Mouse (Mus musculus) left cerebral cortex, adult 2 months (tissue): ENCODE results near the gene Fbxo28. TPM values are rescaled to one million over a fixed set of nuclear protein-coding genes. Genes with fewer than 3 reads are reported as not detected.

Experiments
- DNase-seq, 2 experiments: peaks; one replicate each; pipeline ENCODE4 v3.0.0; 2021 to 2022; ENCODE audit warnings: low spot score in 2 of 2, mixed read lengths in 1 of 2; ENCODE audit errors: extremely low spot score in 1 of 2
- H3K27ac ChIP-seq: fragments of 200-600 bp; 2 replicates; pipeline ENCODE4 v1.8.1; 2022
- H3K4me3 ChIP-seq: fragments of 200-600 bp; 2 replicates; pipeline ENCODE4 v1.8.1; 2022
- CTCF ChIP-seq: fragments of 200-600 bp; IDR thresholded peaks from 2 replicates; pipeline ENCODE4 v1.8.1; 2022; ENCODE audit warnings: antibody characterized with exemption, mild to moderate bottlenecking, moderate library complexity
- intact Hi-C: fragments of 180-260 bp; cut with DNase I; formaldehyde crosslinking; loops from one replicate; pipeline ENCODE4 v1.15.1; 2025
- total RNA-seq, 2 experiments: library from RNA; stranded (reverse); gene quantifications; 2 replicates each; pipeline ENCODE4 v1.2.3; 2021

Fbxo28 gene
- total RNA-seq, 2 experiments from 2014 or later: 53.2 to 55.4 TPM

DNA sequence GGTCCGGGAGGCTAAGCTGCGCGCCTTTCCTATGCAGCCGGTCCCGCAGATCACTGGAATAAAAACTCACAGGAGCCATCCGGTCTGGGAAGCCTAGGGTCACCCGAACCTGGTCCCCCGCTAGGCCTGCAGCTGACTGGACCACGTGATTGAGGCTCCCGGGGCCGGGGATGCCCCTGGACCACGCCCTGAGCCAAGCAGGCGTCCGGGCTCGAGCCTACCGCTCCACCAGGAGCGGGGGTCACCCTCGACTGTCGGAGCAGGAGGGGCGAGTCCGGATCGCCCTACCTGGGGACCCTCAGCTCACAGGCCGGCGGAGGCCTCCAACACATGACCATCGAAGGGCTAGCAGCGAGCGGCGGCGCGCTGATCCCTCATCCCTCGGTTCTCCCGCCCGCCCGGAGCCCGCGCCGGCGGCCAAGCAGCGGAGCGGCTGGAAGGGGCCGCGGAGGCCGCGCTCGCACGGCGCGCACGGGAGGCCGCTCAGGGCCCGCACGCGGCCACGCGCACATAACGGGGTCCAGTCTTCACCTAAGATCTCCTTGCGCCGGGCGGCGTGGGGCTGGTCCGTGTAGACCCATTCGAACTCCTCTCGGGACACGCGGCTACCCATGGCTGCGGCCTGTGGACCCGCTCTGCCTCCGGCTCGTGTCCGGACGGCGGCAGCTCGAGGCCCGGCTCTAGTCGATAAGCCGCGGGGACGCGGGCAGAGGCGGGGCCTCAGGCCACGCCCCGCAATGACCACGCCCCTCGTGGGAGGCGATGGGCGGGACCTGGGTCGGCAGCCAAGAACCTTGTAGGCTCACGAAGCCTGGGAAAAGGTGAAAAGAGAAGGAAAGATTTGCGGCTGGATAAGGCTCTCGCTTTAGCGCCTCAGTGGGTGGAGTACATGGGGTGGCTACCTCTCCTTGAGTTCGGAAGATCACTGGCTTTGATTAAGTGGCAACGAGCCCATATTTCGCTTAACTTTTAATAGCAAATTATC is 59.0 kb downstream of the Fbxo28 start, which contains the start of gene Degs1:
TSS of gene Degs1 (minus strand) at position 714 of the 985 bp plus-strand sequence.
- DNase-seq: peak; percentile 92 to 93
- peak within 1 kb of the TSS; percentile 90 for H3K27ac ChIP-seq
- intact Hi-C loops: loop anchor here (2.0 to 10.0 kb wide), 2 partner anchors 58 to 1752 kb away; partner anchors contain the start of genes 1700056E22Rik and Fbxo28
- peak within 1 kb of the TSS; percentile 77 for H3K4me3 ChIP-seq
- TF ChIP-seq CTCF: no peak

DNA sequence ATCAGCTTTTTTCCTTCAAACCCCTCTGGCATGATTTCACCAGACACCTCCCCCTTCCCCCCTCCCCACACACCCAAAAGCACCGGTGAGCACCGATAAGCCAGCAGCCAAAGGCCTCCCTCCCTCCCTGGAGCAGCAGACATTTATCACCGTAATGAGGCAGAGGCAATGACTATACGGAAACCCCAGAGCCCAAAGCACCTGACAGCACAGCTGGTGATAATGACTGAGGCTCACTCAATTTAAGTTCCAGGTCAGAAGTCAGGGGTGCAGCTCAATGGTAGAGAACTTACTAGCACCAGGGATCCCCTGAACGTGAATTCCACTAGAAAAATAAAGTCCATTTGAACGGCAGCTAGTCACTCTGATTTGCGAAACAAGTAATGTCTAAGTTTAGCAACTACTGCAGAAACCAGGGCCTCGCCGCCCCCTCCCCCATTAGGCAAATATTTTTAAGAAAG is 60.1 kb downstream of the Fbxo28 start:
- H3K4me3 ChIP-seq: peak overlapping the region; percentile 77
- peak overlapping the region; percentile 90 for H3K27ac ChIP-seq
- DNase-seq: no peak
- intact Hi-C loops: loop anchor here (10.0 kb wide), 1 partner anchor 1754 kb away; the partner anchor contains the start of gene 1700056E22Rik
- TF ChIP-seq CTCF: no peak

DNA sequence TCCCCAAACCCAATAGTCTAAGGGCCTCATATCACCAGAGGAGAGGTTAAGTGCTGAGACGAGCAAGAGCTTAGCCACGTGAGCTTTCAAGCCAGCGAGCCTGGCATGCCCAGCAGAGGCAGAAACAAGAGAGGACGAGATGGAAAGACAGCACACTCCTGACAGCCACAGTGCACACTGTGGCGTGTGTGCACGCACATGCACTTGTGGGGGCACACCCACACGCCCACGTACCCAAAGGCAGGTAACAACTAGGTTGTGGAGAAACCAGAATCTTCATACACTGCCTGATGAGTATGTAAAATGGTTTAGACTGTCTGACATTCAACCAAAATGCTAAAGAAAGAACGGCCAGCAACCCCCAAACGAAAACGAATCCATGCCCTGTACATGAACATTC is 60.9 kb downstream of the Fbxo28 start:
- peak overlapping the region; percentile 77 for H3K4me3 ChIP-seq
- peak overlapping the region; percentile 90; the same call in 1 of the 2 replicates for H3K27ac ChIP-seq
- DNase-seq: no peak
- TF ChIP-seq CTCF: no peak
- intact Hi-C loops: loop anchor here (10.0 kb wide), 1 partner anchor 1754 kb away; the partner anchor contains the start of gene 1700056E22Rik

DNA sequence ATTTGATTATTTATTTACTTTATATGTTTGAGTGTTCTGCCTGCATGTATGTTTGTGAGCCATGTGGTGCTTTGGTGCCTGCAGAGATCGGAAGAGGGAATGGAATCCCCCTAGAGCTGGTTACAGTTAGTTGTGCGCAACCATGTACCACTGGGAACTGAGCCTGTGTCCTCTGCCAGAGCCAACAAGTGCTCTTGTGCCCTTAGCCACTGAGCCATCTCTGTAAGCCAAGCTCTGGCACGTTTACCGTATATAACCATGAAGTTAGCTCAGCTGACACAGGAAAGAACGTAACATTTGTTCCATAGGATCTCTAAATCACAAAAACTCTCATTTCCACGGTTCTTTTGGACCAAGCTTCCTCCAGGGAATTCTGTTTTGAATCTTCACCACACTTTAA is 61.4 kb downstream of the Fbxo28 start:
- no peak for DNase-seq
- no peak overlapping the region; the same call in 1 of the 2 replicates for H3K4me3 ChIP-seq
- TF ChIP-seq CTCF: no peak
- H3K27ac ChIP-seq: no peak overlapping the region
- intact Hi-C loops: loop anchor here (10.0 kb wide), 1 partner anchor 1755 kb away; the partner anchor contains the start of gene 1700056E22Rik

DNA sequence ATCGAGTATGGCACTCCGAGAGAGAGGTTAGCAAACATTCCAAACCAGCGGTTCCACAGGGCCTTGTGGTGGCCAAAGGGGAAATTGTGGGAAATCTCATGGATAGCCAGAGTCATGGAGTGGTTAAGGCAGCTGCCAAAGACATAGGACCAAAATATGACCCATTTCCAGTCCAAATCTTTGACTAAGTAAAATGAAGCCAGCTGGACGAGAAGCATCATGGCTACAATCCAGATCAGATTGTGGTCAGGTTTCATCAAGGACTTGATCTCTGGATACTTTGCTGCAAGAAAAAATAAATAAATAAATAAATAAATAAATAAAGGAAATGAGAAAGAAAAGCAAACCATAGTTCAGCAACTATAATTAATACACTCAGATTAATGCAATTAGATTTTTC is 62.0 kb downstream of the Fbxo28 start:
- Histone ChIP-seq H3K27ac (no peak overlapping the region), H3K4me3 (no peak overlapping the region)
- DNase-seq: no peak
- TF ChIP-seq CTCF: no peak
- intact Hi-C loops: no loop called here

DNA sequence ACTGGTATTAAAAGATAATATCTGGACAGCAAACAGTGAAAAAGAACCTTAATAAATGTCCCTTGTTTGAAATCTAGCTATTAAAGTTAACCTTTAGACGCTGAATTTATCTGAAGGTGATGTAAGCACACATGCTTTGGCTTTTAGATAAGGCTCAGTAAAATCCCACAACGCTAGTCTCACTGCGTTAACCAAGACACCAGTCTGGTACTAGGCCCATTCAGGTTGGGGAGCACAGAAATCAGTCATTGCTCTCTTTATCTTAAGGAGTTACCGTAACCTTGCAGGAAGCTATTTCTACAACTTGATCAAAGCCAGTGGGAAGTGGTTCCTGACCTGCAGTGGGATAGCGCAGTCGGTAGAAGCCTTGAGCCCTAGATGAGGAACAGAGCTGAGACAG is 66.3 kb downstream of the Fbxo28 start:
- Histone ChIP-seq H3K27ac (no peak overlapping the region), H3K4me3 (no peak overlapping the region)
- intact Hi-C loops: no loop called here
- no peak for DNase-seq
- no peak for TF ChIP-seq CTCF

DNA sequence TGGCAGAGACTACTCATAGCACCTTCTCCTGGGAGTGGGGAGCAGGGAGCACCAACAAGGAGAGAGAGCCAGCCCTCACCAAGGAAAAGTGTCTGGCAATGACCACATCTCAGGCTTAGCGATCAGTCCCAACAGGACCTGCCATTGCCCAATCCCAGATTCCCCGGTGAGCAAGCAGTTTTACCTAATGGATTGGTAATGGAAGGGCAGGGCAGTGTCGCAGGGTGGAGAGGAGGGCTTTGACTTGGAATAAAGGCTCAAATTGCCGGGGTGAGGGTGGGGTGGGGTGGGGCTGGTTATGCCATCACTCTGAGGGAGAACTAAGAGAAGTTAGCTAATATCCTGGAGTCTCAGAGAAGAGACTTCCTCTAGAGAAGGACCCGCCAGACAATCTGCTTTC is 69.8 kb downstream of the Fbxo28 start:
- H3K27ac ChIP-seq: no peak overlapping the region
- no peak for TF ChIP-seq CTCF
- no peak for DNase-seq
- intact Hi-C loops: no loop called here
- H3K4me3 ChIP-seq: no peak overlapping the region

DNA sequence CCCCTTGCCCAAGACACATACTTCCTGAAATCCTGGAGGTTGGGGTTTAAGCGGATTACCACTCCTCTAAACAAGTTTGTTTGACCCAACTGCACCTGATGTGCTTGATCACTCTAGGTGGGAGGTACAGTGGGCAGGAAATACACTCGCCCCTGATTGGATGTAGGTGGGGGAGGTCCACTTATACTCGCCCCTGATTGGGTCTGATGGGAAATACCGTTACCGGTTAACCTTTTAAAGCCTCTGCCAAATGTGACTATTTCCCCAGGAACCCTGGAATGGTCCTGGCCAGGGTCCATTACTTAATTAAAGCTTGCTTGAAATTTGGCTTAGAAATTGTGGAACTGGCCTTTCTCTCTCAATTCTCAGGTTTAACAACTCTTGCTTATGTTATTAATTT is 70.3 kb downstream of the Fbxo28 start:
- no peak for DNase-seq
- TF ChIP-seq CTCF: no peak
- H3K4me3 ChIP-seq: no peak overlapping the region
- intact Hi-C loops: no loop called here
- no peak overlapping the region for H3K27ac ChIP-seq

DNA sequence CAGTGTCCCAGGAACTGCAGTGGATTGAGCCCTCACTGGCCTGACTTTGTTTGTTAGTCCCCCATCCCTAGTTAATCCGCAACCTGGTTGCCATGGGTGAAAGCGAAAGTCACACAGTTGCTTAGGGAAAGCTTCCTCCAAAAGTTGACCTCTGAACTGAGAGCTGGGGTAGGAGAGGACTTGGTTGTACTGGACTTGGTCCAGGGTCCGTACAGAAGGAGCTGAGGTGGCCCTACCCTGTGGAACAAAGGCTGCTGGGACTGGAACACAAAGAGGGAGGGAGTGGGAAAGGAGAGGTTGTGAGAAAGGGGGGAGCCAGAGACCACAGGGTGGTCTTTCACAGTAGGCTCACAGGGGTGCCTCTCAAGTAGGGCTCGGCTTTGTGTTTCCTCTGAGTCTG is 73.1 kb downstream of the Fbxo28 start:
- intact Hi-C loops: no loop called here
- TF ChIP-seq CTCF: no peak
- DNase-seq: no peak

DNA sequence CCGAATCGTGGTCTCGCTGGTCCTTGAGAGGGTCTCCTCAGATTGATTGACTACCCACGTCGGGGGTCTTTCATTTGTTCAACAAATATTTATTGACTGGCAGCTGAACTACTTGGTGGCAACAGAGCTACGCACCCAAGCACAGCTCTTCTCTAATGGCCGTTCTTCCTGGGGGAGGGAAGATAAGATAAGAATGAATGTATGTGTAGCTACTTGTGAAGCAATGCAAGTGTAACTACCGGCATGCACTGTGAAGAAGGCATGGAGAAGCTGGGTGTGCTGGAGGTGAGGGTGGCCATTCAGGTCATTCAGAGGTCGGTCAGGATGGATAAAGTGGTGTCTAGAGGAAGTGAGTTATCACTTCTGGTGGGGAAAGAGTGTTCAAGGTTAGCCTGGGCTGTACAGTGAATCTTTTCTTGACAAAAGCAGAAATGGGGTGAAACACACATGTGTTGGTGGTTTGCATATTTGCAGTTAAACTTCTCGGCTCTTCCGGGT is 75.4 kb downstream of the Fbxo28 start:
- H3K27ac ChIP-seq: no peak overlapping the region
- no peak for TF ChIP-seq CTCF
- no peak overlapping the region for H3K4me3 ChIP-seq
- DNase-seq: no peak
- intact Hi-C loops: no loop called here

More for the DNA sequence above, 73.1 kb downstream of the Fbxo28 start:
- no peak overlapping the region for H3K27ac ChIP-seq
- H3K4me3 ChIP-seq: no peak overlapping the region

Other genes with a start within 250 kb of the Fbxo28 start
- gene Srp9, start 216.9 kb downstream of the Fbxo28 start, total RNA-seq: 10 to 100 TPM; 64.5 to 67.1 TPM
- not detected for gene Vmn1r1, start 177.1 kb downstream of the Fbxo28 start, total RNA-seq
- gene Degs1, start 58.8 kb downstream of the Fbxo28 start, total RNA-seq: 10 to 100 TPM; 58.8 to 62.4 TPM
- 10 to 100 TPM; 20.4 to 22.6 TPM for gene Trp53bp2, start 67.5 kb upstream of the Fbxo28 start, total RNA-seq
- gene Capn2, start 176.0 kb upstream of the Fbxo28 start, total RNA-seq: 10 to 100 TPM; 61.2 to 63.7 TPM
- not detected for gene Capn8, start 223.4 kb upstream of the Fbxo28 start, total RNA-seq